Mouse (Mus musculus) cerebellum, adult 2 months (tissue): ENCODE measurements around the gene Vps37c. TPM values are rescaled to one million over a fixed set of nuclear protein-coding genes. Genes with fewer than 3 reads are reported as not detected.

Source experiments
- DNase-seq, 2 experiments: peaks; one replicate each; pipeline ENCODE4 v3.0.0; 2021
- H3K27ac ChIP-seq: fragments of 200-500 bp; 2 replicates; pipeline ENCODE4 v1.5.1; 2012; ENCODE audit warnings: low read length, control low read depth, inconsistent platforms; ENCODE audit not compliant: insufficient read depth
- H3K27me3 ChIP-seq: fragments of 200-500 bp; 2 replicates; pipeline ENCODE4 v1.6.1; 2012; ENCODE audit warnings: inconsistent platforms, mild to moderate bottlenecking, low read length, moderate library complexity; ENCODE audit not compliant: control insufficient read depth, insufficient read depth
- H3K4me1 ChIP-seq: fragments of 200-500 bp; 2 replicates; pipeline ENCODE4 v1.6.1; 2011; ENCODE audit warnings: low read length; ENCODE audit not compliant: control insufficient read depth, insufficient read depth
- H3K4me3 ChIP-seq: fragments of 200-500 bp; replicated peaks from 2 replicates; pipeline ENCODE3; 2011; ENCODE audit warnings: mild to moderate bottlenecking, low read depth, low read length, control low read depth; ENCODE audit not compliant: insufficient read depth
- CTCF ChIP-seq: fragments of 200-500 bp; IDR thresholded peaks from 2 replicates; pipeline ENCODE4 v1.5.1; 2011; ENCODE audit warnings: low read depth, mild to moderate bottlenecking, control low read depth, low read length, moderate library complexity, borderline replicate concordance; ENCODE audit not compliant: insufficient read depth
- POLR2A ChIP-seq: fragments of 200-500 bp; IDR thresholded peaks from 2 replicates; pipeline ENCODE4 v1.6.1; 2011; ENCODE audit warnings: low read length, control low read depth, borderline replicate concordance; ENCODE audit not compliant: insufficient read depth
- WGBS: fragments of 180-500 bp; shearing (Covaris S2); methylation state at CpG from one replicate; pipeline ENCODE4 v1.1.7; 2018; 5-methylcytosine and 5-hydroxymethylcytosine counted together
- polyA plus RNA-seq: library from polyadenylated mRNA; depleted of rRNA; stranded (reverse); fragments of >200 nt; gene quantifications from 2 replicates; pipeline ENCODE4 v1.2.3, GENCODE M21; 2012

Vps37c gene
- polyA plus RNA-seq, 1 experiment = 31.4 TPM

GRCm38 (mm10) chr19:10708900-10709299 is 20.4 kb downstream of the Vps37c start:
- no peak for DNase-seq
- peak overlapping the region; percentile 80 for H3K27ac ChIP-seq

GRCm38 (mm10) chr19:10709360-10710087 is 21.0 kb downstream of the Vps37c start:
- WGBS = under 1% methylated on average over 8 of the region's 8 CpGs
- TF ChIP-seq CTCF (peak; percentile 99), POLR2A (no peak)

More at GRCm38 (mm10) chr19:10708900-10709299, 20.4 kb downstream of the Vps37c start:
- H3K4me1 ChIP-seq = peaks cover 49% of the 10 kb centered on the region
- WGBS = 10% methylated on average over 6 of the region's 6 CpGs
- no peaks in the 10 kb centered on the region for H3K27me3 ChIP-seq
- TF ChIP-seq CTCF (no peak), POLR2A (no peak)
- H3K4me3 ChIP-seq = no peak overlapping the region

GRCm38 (mm10) chr19:10710088-10710511 is 21.6 kb downstream of the Vps37c start:
- Histone ChIP-seq H3K27ac (peak overlapping the region; percentile 96), H3K4me1 (peaks cover 53% of the 10 kb centered on the region), H3K27me3 (no peaks in the 10 kb centered on the region), H3K4me3 (no peak overlapping the region)
- TF ChIP-seq POLR2A (peak; percentile 18; the same call in 1 of the 2 replicates), CTCF (peak; percentile 80)
- WGBS = 2% methylated on average over 9 of the region's 9 CpGs
- peak; percentile 90 to 91 for DNase-seq

More at GRCm38 (mm10) chr19:10709360-10710087, 21.0 kb downstream of the Vps37c start:
- no peak overlapping the region for H3K4me3 ChIP-seq
- H3K27me3 ChIP-seq = no peaks in the 10 kb centered on the region
- H3K4me1 ChIP-seq = peaks cover 53% of the 10 kb centered on the region
- DNase-seq = peak; percentile 100
- peak overlapping the region; percentile 96 for H3K27ac ChIP-seq

- no peak for DNase-seq
- TF ChIP-seq CTCF (no peak), POLR2A (no peak)
- peak overlapping the region; percentile 97 for H3K27ac ChIP-seq
- no peaks in the 10 kb centered on the region for H3K27me3 ChIP-seq
- WGBS = 38% methylated on average over 4 of the region's 4 CpGs
- peaks cover 58% of the 10 kb centered on the region for H3K4me1 ChIP-seq
- H3K4me3 ChIP-seq = no peak overlapping the region
These were observed 22.2 kb downstream of the Vps37c start for GRCm38 (mm10) chr19:10710751-10711150.

GRCm38 (mm10) chr19:10712194-10712593 is 23.7 kb downstream of the Vps37c start:
- Histone ChIP-seq H3K4me3 (no peak overlapping the region), H3K4me1 (peaks cover 53% of the 10 kb centered on the region), H3K27me3 (no peaks in the 10 kb centered on the region), H3K27ac (no peak overlapping the region)
- 90% methylated on average over 7 of the region's 7 CpGs for WGBS
- peak in 1 of 2 experiments; percentile 8 for DNase-seq
- TF ChIP-seq CTCF (no peak), POLR2A (no peak)

- 98% methylated on average over 12 of the region's 12 CpGs for WGBS
- TF ChIP-seq CTCF (no peak), POLR2A (no peak)
- H3K27me3 ChIP-seq = no peaks in the 10 kb centered on the region
These were observed 24.1 kb downstream of the Vps37c start for GRCm38 (mm10) chr19:10712646-10713045.

GRCm38 (mm10) chr19:10713551-10713950 is 25.0 kb downstream of the Vps37c start:
- Histone ChIP-seq H3K4me1 (peaks cover 48% of the 10 kb centered on the region), H3K27me3 (no peaks in the 10 kb centered on the region), H3K4me3 (no peak overlapping the region), H3K27ac (no peak overlapping the region)
- WGBS = 85% methylated on average over 10 of the region's 10 CpGs
- no peak for TF ChIP-seq CTCF
- TF ChIP-seq POLR2A = no peak
- DNase-seq = peak in 1 of 2 experiments; percentile 12

More at GRCm38 (mm10) chr19:10712646-10713045, 24.1 kb downstream of the Vps37c start:
- Histone ChIP-seq H3K4me1 (peaks cover 48% of the 10 kb centered on the region), H3K4me3 (no peak overlapping the region), H3K27ac (no peak overlapping the region)
- DNase-seq = no peak

- TF ChIP-seq CTCF = no peak
- TF ChIP-seq POLR2A = no peak
- H3K27ac ChIP-seq = no peak overlapping the region
- H3K4me3 ChIP-seq = no peak overlapping the region
- DNase-seq = peak in 1 of 2 experiments; percentile 19
- 84% methylated on average over 6 of the region's 6 CpGs for WGBS
- no peaks in the 10 kb centered on the region for H3K27me3 ChIP-seq
- H3K4me1 ChIP-seq = peaks cover 46% of the 10 kb centered on the region
These were observed 25.6 kb downstream of the Vps37c start for GRCm38 (mm10) chr19:10714168-10714567.
